Mouse (Mus musculus): ENCODE measurements around the gene Elmo1.

- TF ChIP-seq MAX (IDR thresholded peaks at IDR 0.05) (no peak), CTCF (IDR thresholded peaks at IDR 0.05; ENCODE audit: control insufficient read depth, insufficient read depth, insufficient read length) (no peak), USF1 (IDR thresholded peaks at IDR 0.05; ENCODE audit: low read depth) (no peak), FOSL1 (IDR thresholded peaks at IDR 0.05; ENCODE audit: insufficient read depth, low read length, poor library complexity, severe bottlenecking) (no peak), MYOD1 (IDR thresholded peaks at IDR 0.05; ENCODE audit: control insufficient read depth, insufficient read length, low read depth) (no peak)
Observed at GRCm38 (mm10) chr13:20597307-20597706, 506.9 kb downstream of the Elmo1 start.

Measured in C2C12 (cell line).